Comparison of ENCODE assay signal across 12 mouse cellular contexts in the genomic region with DNA sequence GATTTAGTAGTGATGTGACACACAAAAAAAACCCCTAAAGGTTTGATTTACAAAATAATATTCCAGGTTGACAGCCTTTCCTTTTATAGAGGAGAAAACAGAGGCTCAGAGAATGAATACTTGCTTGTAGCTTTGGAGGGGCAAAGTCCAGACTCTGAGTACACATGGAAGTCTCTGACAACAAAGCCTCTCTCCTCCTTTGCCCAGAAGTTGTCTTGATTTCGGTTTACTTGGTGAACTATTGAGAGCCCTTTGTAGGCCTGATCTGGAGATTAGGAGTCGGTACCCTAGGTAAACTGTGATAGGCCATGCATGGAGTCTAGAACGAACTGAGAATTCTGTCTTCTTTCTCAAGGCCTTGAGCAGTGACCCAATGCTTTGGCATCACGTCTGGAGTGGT. TPM values are rescaled to one million over a fixed set of nuclear protein-coding genes. Genes with fewer than 3 reads are reported as not detected.
DNase-seq lines count a peak whose midpoint lies in the region; ATAC-seq and TF ChIP-seq lines count a peak whose summit lies in the region.
"Had no signal": no experiment of that assay in that cellular context is flagged by ENCODE, and none has a peak within 500 bp of the region (broad histone marks: within the 10 kb centered on the region; RNA-seq: fewer than 3 reads in every experiment).

No protein-coding gene starts in this region.

- peak overlapping the region; percentile 9; the same call in 1 of the 2 replicates for H3K4me2 ChIP-seq in neural tube, embryonic 15.5 days
- H3K4me2 ChIP-seq: limb, embryonic 12.5 days had no signal

- H3K4me3 ChIP-seq in layer of hippocampus, adult 2 months, result peak overlapping the region; percentile 34
- peak overlapping the region; percentile 0; the same call in 1 of the 2 replicates for H3K4me3 ChIP-seq in kidney, adult 2 months (ENCODE audit: insufficient read depth, low read depth, low read length)
- H3K4me3 ChIP-seq in neural tube, embryonic 15.5 days (replicated peaks), result no peak overlapping the region
- H3K4me3 ChIP-seq: limb, embryonic 12.5 days had no signal

- no peak for TF ChIP-seq POLR2A in kidney, adult 2 months (IDR thresholded peaks at IDR 0.05; ENCODE audit: low read depth, low read length)

- H3K9ac ChIP-seq in neural tube, embryonic 15.5 days (replicated peaks), result no peak overlapping the region
- H3K9ac ChIP-seq: limb, embryonic 12.5 days had no signal

- no peak for ATAC-seq in neural tube, embryonic 15.5 days (ENCODE audit: low FRiP score)

- no peak for TF ChIP-seq CTCF in layer of hippocampus, adult 2 months (conservative IDR thresholded peaks at IDR 0.05)
- TF ChIP-seq CTCF in kidney, adult 2 months (conservative IDR thresholded peaks at IDR 0.05; ENCODE audit: insufficient read depth, insufficient read length, low read depth, low read length), result no peak

- DNase-seq in heart, adult 11 months, result peak; percentile 70
- DNase-seq in heart, postnatal 4 days, result no peak
- DNase-seq in layer of hippocampus, adult 2 months (ENCODE audit: low spot score in 2 of 2), result no peak
- no peak for DNase-seq in layer of hippocampus, adult 18-20 months (ENCODE audit: low spot score in 2 of 2)
- DNase-seq in kidney, adult 2 months, result peak; percentile 86
- no peak for DNase-seq in layer of hippocampus, adult 9-11 months
- DNase-seq in adipocyte (ENCODE audit: low spot score), result no peak
- DNase-seq: cerebellum, adult 2 months; thymus, adult 18-20 months had no signal

- no peaks in the 10 kb centered on the region for H3K9me3 ChIP-seq in neural tube, embryonic 15.5 days (replicated peaks)
- H3K9me3 ChIP-seq: limb, embryonic 12.5 days had no signal

- H3K27me3 ChIP-seq in kidney, adult 2 months (replicated peaks; ENCODE audit: control insufficient read depth, insufficient read depth, low read length), result no peaks in the 10 kb centered on the region
- no peaks in the 10 kb centered on the region for H3K27me3 ChIP-seq in neural tube, embryonic 15.5 days (replicated peaks)
- H3K27me3 ChIP-seq: limb, embryonic 12.5 days had no signal

- no peak overlapping the region for H3K27ac ChIP-seq in layer of hippocampus, adult 2 months
- peak overlapping the region; percentile 62 for H3K27ac ChIP-seq in kidney, adult 2 months (ENCODE audit: insufficient read depth, low read depth, low read length)
- H3K27ac ChIP-seq in neural tube, embryonic 15.5 days (replicated peaks), result no peak overlapping the region
- H3K27ac ChIP-seq: limb, embryonic 12.5 days; macrophage had no signal

- H3K4me1 ChIP-seq in kidney, adult 2 months (ENCODE audit: control insufficient read depth, insufficient read depth, low read length), result peaks cover 18% of the 10 kb centered on the region
- peaks cover 5% of the 10 kb centered on the region for H3K4me1 ChIP-seq in neural tube, embryonic 15.5 days

- 26% methylated on average over 4 of the region's 4 CpGs for WGBS in kidney, adult 2 months
- WGBS in neural tube, embryonic 15.5 days, result 80% methylated on average over 4 of the region's 4 CpGs

- H3K36me3 ChIP-seq in kidney, adult 2 months (ENCODE audit: control insufficient read depth, insufficient read depth, low read length), result no peaks in the 10 kb centered on the region
- H3K36me3 ChIP-seq in neural tube, embryonic 15.5 days, result no peaks in the 10 kb centered on the region
- H3K36me3 ChIP-seq: limb, embryonic 12.5 days had no signal

RNA-seq across cellular contexts. Expression of gene Myo6, which starts 2.3 kb away (rescaled TPM):
- total RNA-seq in heart, postnatal 4 days (2021), result 10 to 100 TPM; 18.8 to 21.3 TPM
- total RNA-seq in layer of hippocampus, adult 2 months (2021), result 10 to 100 TPM; 82.0 to 83.8 TPM
- 10 to 100 TPM; 72.6 to 77.8 TPM for total RNA-seq in layer of hippocampus, adult 18-20 months (2021)
- polyA plus RNA-seq in kidney, adult 2 months (2012; rRNA removed), result 75.7 and 76.4 TPM in 2 replicates
- polyA plus RNA-seq in neural tube, embryonic 15.5 days (2015; fragmentation: Nextera tagmentation; extraction: Ambion mirVana), result 18.1 and 25.7 TPM in 2 replicates

Comparison
In these comparisons a context has a peak if more than half of its experiments do, and no peak if none do; other contexts are left out.
1. DNase-seq: peak in heart, adult 11 months (single experiment) and kidney, adult 2 months (single experiment); none in heart, postnatal 4 days (single experiment), layer of hippocampus, adult 2 months (0 of 2), layer of hippocampus, adult 18-20 months (0 of 2), layer of hippocampus, adult 9-11 months (single experiment) and adipocyte (single experiment).